Mouse (Mus musculus) macrophage (primary cell): Measurements from ENCODE around the gene Hipk3. TPM values are rescaled to one million over a fixed set of nuclear protein-coding genes. Genes with fewer than 3 reads are reported as not detected.

Experiments used
- H3K27ac ChIP-seq: fragments of 350-480 bp; formaldehyde crosslinking; 2 replicates; pipeline ENCODE4 v1.9.0; 2021
- H3K36me3 ChIP-seq: fragments of 350-480 bp; formaldehyde crosslinking; 2 replicates; pipeline ENCODE4 v1.9.0; 2021; ENCODE audit errors: inconsistent target
- H3K4me3 ChIP-seq: fragments of 350-480 bp; formaldehyde crosslinking; 2 replicates; pipeline ENCODE4 v1.9.0; 2021; ENCODE audit errors: inconsistent target
- H3K79me2 ChIP-seq: fragments of 350-480 bp; formaldehyde crosslinking; 2 replicates; pipeline ENCODE4 v1.9.0; 2021; ENCODE audit errors: inconsistent target
- WGBS: methylation state at CpG from one replicate; pipeline ENCODE4 v1.1.7; 2026; ENCODE audit warnings: inconsistent platforms; ENCODE audit not compliant: missing documents; 5-methylcytosine and 5-hydroxymethylcytosine counted together
- polyA plus RNA-seq: library from polyadenylated mRNA; stranded (reverse); fragments of 250-400 nt; gene quantifications from 3 replicates; pipeline ENCODE4 v1.2.4, GENCODE M21; 2018; ENCODE audit warnings: inconsistent platforms
- total RNA-seq, 78 experiments: library from RNA; depleted of rRNA; stranded (reverse); fragments of 250-400 nt; gene quantifications; 1 replicate in 9 of 78; 2 replicates in 24 of 78; 3 replicates in 43 of 78; 4 replicates in 2 of 78; pipeline ENCODE4 v1.2.4; 2018; ENCODE audit warnings: inconsistent platforms in 56 of 78

Hipk3 gene
- total RNA-seq (2018; cell fraction: chromatin; rRNA removed) = 10 to 100 TPM; 32.7 to 96.7 (median 43.2) TPM
- total RNA-seq (2018; cell fraction: cytosol; rRNA removed) = 10 to 100 TPM; 46.0 to 99.7 (median 58.2) TPM
- total RNA-seq (2018; cell fraction: nucleus; rRNA removed) = 100 to 1,000 TPM in 1 of 26 experiments, 10 to 100 TPM in 25; 53.2 to 111 (median 66.6) TPM
- 25.7 to 41.6 TPM (median 34.0 TPM) in 3 replicates for polyA plus RNA-seq

DNA sequence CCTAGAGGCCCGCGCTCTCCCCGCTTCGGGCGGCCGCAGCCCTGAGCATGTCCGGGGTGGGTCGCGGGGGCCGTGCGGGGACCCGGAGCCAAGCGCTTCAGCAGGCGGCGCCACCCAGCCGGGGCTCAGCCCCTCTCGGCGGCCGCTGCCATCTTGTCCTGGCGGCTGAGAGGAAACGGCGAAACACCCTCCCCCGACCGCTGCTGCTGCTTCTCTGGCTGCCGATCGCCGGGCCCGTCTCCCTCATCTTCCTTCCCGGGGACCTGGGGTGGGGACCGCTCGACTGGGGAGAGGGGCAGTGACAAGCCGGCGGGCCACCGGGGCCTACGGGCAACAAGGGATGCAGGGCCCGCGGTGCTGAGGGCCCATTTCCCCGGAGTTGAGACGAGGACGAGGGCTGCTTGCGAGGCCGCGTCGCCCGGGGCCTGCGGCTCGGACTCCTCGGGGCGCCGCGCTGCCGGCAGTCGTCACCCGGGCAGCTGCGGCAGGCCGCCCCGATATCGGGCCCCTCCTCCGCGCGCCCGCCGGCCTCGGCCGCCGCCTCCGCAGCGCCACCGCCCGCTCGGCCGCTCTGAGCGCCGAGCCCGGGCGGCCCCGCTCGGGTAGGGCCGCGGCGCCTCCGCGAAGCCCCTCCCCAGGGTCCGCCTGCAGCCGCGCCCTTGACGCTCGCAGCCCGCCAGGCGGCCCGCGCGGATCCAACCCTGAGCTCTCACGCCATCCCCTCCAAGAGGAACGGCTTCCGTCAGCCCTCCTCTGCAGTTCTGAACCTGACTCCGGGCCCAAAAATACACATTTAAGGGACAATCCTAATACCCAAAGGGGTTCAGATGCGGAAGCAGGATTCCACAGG, at the start of gene Hipk3:
TSS of gene Hipk3 (minus strand) at position 496 of the 850 bp plus-strand sequence.
- Histone ChIP-seq H3K4me3 (peak within 1 kb of the TSS; percentile 41), H3K79me2 (peaks cover 39% of the 10 kb centered on the region), H3K27ac (peak within 1 kb of the TSS; percentile 46), H3K36me3 (no peaks in the 10 kb centered on the region)
- under 1% methylated on average over 98 of the region's 98 CpGs for WGBS

DNA sequence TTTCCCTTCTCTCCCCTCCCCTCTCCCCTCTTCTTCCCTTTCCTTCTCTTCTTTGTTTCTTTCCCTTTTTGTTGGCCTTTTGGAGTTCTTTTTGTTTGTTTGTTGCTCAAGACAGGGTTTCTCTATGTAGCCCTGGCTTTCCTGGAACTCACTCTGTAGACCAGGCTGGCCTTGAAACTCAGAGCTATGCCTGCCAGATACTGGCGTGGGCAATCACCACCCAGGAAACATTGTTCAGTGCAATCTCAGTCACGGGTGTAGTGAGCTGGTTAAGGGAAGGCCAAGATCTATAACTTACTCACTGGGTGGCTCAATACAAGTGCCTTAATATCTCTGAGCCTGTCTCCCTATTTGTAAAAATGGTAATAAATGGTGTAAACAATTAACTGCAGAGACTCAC, 46.0 kb upstream of the Hipk3 start:
- Histone ChIP-seq H3K79me2 (no peaks in the 10 kb centered on the region), H3K27ac (no peak overlapping the region), H3K36me3 (no peaks in the 10 kb centered on the region), H3K4me3 (no peak overlapping the region)
- WGBS = 64% methylated on average over 2 of the region's 2 CpGs

DNA sequence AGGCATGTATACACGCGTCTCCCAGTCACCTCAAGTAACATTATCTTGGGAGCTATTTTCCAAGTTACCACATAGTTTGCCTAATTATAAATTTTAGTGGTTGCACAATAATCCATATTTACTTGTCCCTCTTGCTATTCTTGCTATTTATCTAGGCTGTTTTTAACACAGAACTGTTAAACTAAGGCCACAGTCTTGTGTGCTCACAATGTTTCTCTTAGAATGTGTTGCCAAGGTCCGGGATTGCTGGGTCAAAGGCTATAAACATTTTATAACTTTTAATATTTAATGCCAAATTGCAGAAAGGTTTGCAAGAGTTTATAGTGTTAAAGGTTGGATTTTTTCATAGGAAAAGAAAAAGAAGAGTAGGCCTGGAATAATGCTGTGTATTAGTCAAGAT, 40.5 kb upstream of the Hipk3 start:
- Histone ChIP-seq H3K36me3 (no peaks in the 10 kb centered on the region), H3K79me2 (no peaks in the 10 kb centered on the region), H3K27ac (no peak overlapping the region), H3K4me3 (no peak overlapping the region)
- 98% methylated on average over 3 of the region's 3 CpGs for WGBS

DNA sequence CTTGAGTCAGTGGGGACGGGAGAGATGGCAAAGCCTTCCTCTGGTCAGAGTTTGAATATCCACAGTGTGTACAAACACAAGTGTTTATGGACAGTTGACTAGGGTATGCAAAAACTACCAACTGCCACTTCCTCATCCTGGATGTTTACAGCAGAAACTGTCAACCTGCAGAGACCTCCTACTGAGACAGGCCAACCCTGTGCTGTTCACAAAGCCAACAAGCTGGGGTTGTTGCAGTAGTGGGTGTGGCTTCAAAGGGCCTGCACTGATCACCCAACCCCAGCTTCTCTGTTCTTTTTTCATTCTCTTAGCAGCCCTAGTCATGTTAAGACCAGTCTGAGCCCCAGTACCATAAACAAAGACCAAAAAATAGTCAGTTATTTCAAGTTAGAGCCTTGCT, 38.3 kb upstream of the Hipk3 start:
- WGBS = 69% methylated on average over 1 of the region's 1 CpGs
- no peaks in the 10 kb centered on the region for H3K36me3 ChIP-seq
- H3K79me2 ChIP-seq = no peaks in the 10 kb centered on the region
- no peak overlapping the region for H3K4me3 ChIP-seq
- H3K27ac ChIP-seq = no peak overlapping the region

DNA sequence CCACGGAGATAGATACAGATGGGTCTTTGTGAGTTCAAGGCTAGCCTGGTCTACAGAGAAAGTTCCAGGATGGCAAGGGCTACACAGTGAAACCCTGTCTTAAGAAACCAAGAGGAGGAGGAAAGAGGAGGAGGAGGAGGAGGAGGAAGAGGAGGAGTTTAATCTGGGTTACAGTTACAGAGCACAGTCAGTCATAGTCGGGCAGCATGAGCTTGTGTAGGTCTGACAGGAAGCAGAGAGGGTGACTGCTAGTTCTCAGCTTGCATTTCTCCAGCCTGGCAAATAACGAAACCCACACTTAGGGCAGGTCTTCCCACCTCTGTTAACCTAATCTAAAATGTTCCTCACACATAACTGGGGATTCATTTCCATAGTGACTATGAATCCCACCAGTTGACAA, 32.3 kb upstream of the Hipk3 start:
- no peak overlapping the region for H3K27ac ChIP-seq
- no peaks in the 10 kb centered on the region for H3K36me3 ChIP-seq
- H3K79me2 ChIP-seq = no peaks in the 10 kb centered on the region
- 38% methylated on average over 3 of the region's 3 CpGs for WGBS
- no peak overlapping the region for H3K4me3 ChIP-seq

DNA sequence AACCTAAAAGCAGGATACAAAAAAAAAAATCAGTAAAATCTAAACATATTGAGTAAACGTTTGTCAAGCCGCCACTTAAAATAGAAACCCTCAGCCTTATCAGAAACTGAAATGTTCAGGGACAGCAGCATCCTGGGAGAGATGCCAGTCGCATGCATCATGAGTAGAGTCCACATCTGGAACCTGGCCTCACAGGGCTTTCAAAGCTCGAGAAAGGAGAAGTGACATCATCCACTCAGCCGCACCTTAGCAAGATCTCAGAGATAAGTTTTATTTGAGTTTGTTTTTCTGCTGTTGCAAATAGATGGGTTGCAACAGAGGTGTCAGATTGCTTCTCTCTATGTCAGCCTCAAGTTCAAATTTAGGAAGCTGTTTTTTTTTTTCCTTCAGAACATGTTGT, 31.3 kb upstream of the Hipk3 start:
- H3K36me3 ChIP-seq = no peaks in the 10 kb centered on the region
- H3K79me2 ChIP-seq = no peaks in the 10 kb centered on the region
- H3K27ac ChIP-seq = no peak overlapping the region
- H3K4me3 ChIP-seq = no peak overlapping the region
- 9% methylated on average over 5 of the region's 5 CpGs for WGBS

DNA sequence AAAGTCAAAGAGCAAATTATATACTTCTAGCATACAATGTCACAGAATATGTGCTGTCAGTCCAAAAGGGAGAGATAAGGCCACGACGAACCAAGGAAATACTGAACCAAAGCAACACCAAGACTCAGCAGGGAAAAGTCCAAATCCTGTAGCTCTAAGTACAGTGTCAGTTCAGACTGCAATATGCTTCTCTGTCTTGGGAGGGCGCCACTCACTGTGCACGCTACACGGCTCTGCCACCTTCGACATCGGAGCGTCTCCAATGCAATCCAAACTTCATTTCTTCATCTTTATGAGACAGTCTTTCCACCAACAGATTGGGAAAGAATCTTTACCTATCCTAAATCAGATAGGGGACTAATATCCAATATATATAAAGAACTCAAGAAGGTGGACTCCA, 17.4 kb upstream of the Hipk3 start:
- no peaks in the 10 kb centered on the region for H3K36me3 ChIP-seq
- no peak overlapping the region for H3K27ac ChIP-seq
- H3K79me2 ChIP-seq = no peaks in the 10 kb centered on the region
- no peak overlapping the region for H3K4me3 ChIP-seq
- 99% methylated on average over 7 of the region's 8 CpGs for WGBS

DNA sequence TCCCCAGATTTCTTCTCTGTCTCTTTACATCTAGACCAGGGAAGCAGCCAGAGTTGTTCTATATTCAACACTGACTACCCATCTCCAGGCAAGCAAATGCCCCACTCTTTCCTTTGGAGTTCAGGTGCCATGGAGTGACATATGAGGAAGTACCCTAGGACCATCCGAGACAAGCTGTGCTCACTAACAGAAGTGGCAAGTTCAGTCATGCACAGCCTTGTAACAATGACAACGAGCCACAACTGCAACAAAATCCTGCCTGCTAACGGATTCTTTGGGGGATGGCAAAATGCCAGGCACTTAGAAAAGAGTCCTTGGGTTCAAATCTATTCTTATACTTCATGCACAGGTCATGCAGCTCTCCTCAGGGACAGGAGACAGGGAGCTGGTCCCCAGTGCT, 8.1 kb upstream of the Hipk3 start:
- Histone ChIP-seq H3K79me2 (no peaks in the 10 kb centered on the region), H3K4me3 (no peak overlapping the region), H3K27ac (no peak overlapping the region), H3K36me3 (no peaks in the 10 kb centered on the region)
- WGBS = 22% methylated on average over 3 of the region's 3 CpGs

DNA sequence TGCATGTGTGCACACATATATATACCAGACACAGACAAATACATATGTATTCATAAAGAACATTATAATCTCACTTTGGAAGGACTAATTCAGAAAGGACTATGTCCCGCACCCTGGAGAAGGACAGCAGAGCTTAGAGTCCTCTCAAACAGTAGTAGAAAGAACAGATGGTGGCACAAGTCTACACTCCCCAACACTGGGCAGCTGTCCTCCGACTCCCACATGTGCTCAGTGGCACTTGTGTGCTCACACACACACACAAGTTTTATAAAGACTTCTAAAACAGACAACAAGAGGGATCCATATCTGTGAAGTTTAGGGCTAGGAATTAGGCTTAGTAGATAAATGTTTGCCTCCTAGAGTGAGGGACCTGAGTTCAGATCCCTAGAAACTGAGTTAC, 6.8 kb upstream of the Hipk3 start:
- H3K36me3 ChIP-seq = no peaks in the 10 kb centered on the region
- no peak overlapping the region for H3K27ac ChIP-seq
- no peak overlapping the region for H3K4me3 ChIP-seq
- WGBS = 100% methylated on average over 2 of the region's 2 CpGs
- no peaks in the 10 kb centered on the region for H3K79me2 ChIP-seq

DNA sequence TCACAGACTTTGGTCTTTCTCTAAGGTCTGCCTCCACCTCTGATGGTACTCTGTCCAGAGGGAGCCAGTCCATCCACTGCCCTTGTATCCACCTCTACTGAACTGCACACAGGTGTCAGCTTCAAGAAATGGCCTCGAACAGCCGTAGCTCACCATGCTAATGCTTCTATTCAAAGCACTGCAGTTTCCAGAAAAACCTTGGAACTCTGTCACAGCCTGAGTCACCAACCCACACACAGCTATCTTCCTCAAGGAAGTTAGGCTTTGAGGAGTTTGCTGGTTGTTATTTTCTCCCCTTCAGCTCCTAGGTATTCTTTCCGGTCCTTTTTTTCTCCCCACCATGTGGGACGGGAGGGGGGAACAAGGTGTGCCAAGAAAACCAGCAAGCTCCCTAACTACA, 3.5 kb upstream of the Hipk3 start:
- 47% methylated on average over 4 of the region's 4 CpGs for WGBS
- peaks cover 3% of the 10 kb centered on the region for H3K79me2 ChIP-seq
- H3K36me3 ChIP-seq = no peaks in the 10 kb centered on the region
- H3K27ac ChIP-seq = no peak overlapping the region
- no peak overlapping the region for H3K4me3 ChIP-seq

DNA sequence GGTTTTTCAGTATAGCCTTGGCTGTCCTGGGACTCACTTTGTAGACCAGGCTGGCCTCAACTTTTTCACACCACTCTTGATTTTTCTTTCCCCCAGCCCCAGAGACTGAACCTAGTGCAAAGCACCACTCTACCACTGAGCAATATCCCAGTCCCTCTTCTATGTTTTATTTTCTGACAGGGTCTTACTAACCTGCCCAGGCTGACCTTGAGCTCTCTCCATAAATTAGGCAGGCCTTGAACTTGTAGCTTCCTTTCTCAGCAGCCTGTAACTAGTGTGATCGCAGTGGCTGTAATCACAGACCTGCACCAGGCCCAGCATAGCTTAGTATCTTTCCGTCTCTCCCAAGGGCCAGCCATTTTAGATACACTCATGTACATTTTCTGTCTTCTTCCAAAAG, 3.0 kb upstream of the Hipk3 start:
- Histone ChIP-seq H3K27ac (no peak overlapping the region), H3K36me3 (no peaks in the 10 kb centered on the region), H3K4me3 (no peak overlapping the region), H3K79me2 (peaks cover 8% of the 10 kb centered on the region)
- 100% methylated on average over 2 of the region's 2 CpGs for WGBS

DNA sequence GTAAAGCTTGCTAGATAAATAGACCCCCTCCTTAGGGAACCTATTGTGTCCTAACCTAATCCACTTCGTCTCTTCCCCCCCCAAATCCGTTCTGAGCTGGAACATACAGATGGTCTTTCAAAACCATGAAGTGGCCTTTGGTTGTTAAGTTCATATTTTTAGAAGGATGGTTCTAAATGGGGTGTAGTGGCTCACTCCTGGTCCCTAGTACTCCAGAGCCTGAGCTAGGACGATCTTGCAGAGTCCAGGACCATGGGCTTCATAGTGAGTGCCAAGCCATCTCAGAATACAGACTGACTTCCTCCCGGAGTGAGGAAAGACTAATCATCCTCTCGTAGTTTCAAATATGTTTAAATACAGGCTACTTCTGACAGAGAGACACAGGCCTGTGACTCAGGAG, 2.0 kb upstream of the Hipk3 start:
- WGBS = 95% methylated on average over 5 of the region's 5 CpGs
- Histone ChIP-seq H3K79me2 (peaks cover 18% of the 10 kb centered on the region), H3K27ac (no peak overlapping the region), H3K4me3 (no peak overlapping the region), H3K36me3 (no peaks in the 10 kb centered on the region)

DNA sequence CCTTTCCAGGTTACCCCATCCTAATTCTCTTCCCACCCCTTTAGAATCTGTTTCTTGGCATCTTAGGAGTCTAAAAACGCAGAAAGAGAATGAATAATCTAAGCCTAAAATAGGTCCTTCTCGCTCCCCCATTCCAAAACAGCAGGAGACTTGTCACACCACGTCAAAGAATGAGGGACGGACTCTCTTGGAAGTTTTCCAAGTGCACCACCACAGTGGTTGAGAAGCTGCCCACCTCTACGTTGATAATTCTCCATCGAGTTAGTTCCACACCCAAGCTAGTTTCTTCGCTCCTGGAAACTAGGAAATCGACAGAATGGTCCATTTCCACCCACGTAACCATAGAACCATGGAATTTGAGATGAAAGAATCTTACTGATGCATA, 547 bp upstream of the Hipk3 start:
- 20% methylated on average over 9 of the region's 9 CpGs for WGBS
- Histone ChIP-seq H3K36me3 (no peaks in the 10 kb centered on the region), H3K79me2 (peaks cover 32% of the 10 kb centered on the region), H3K27ac (peak overlapping the region; percentile 46), H3K4me3 (peak overlapping the region; percentile 41)

DNA sequence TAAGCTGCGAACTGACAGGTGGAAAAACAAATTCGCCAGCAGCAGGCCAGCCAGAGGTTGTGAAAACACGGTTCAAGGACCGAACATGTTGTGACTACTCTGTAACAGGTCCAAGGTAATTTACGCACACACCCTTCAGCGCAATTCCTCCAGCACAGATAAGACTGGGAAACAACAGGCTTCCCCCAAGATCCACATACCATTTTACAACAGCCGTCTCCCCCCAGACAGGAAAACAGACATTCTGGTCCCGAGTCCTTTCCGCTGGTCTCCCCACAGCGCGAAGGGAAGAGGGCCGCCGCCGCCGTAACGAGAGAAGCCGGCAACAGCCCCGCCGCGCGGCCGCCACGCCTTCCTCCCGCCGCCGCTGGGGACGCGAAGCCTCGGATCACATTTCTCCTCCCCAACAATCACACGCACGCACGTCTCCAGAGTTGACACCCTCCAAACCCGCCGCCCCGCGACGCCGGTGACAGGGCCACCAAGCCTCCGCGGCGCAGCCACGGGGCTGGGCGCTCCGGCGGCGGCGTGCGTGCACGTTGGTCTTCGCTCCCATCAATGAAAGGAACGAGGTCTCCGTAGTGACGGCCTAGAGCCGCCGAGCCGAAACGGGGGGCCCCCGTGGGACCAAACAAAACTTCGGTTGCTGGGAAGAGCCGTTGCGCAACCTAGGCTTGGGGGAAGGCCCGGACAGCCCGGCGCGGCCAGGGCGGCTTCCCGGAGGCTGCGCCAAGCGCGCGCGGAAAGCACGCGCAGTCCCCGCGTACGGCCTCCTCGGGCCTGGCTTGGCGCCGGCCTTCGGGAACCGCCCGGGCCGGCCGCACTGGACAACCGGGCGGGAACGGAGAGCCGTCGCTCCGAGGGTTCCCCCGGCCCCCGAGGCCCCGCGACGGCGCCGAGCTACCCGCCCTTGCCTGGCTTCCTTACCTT, 960 bp downstream of the Hipk3 start:
- H3K27ac ChIP-seq = peak overlapping the region; percentile 41
- H3K4me3 ChIP-seq = peak overlapping the region; percentile 62
- peaks cover 47% of the 10 kb centered on the region for H3K79me2 ChIP-seq
- under 1% methylated on average over 72 of the region's 99 CpGs for WGBS
- H3K36me3 ChIP-seq = no peaks in the 10 kb centered on the region
